Mouse (Mus musculus) right cerebral cortex, postnatal 25 days (tissue): ENCODE measurements around the gene Tcta.
"Not testable (repeated sequence)": the region's sequence is repeated elsewhere in the genome, so short reads cannot be mapped to it uniquely, and the experiment has no call there.

Source experiments
- DNase-seq: peaks from one replicate; pipeline ENCODE4 v3.0.0; 2022

Gene Tcta

DNA sequence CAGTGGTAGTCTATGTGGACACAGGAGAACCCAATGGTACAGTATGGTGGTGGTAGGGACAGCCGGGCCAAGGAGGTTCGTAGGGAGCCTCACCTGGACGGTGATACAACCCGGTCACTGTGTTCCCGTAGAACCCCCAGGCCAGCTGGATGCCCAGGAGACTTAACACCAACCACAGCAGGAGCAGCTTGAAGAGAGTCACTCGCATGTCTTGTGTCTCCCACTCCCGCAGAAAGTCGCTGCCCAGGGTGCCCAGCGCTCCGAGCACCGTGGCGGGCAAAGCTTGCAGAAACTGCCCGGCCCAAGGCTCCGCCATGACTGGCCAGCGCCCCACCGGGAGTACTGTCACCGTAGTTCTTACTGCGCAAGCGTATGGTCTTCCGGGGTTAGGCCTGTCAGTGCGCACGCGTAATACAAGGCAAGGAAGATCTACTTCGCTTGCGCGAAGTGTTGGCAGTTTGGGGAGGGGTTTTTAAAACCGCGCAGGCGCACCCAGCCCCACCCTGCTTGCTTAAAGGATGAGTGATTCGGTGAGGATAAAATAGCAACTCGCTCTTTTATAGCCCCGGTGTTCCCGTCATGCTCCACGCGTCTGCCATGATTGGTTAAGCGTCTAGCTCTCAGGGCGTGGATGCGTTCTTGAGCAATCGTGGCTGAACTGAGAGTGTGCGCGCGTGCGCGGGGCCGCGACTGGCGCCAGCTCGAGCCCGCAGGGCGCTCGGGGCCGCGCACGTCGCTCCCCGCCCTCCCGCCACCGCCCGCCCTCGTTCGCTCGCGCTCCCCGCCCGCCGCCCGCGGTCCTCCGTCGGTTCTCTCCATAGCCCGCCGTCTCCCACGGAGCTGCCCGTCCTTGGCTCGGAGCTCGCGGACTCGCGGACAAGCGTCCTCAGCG is at the start of gene Tcta, which contains the start of gene Rhoa:
Gene Tcta, minus strand, starts transcription at position 532 of the 892 bp plus-strand sequence.
Gene Rhoa, plus strand, starts transcription at position 501 of the 892 bp plus-strand sequence.
- DNase-seq = peak; percentile 98

DNA sequence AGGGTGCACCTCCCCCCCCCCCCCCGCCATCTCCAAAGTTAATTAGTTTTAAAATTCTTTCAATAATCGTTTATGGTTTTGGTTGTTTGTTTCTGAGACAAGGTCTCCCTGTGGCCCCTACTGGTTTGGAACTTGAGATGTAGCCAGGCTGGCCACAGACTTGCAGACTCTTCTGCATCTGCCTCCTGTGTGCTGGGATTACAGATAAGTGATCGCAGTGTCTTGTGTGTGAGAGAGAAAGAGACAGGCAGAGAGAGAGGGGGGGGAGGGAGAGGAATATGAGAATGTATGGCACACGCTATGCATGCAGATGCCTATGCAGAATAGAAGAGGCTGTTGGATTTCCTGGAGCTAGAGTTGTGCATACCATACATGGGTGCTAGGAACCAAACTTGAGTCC is 43.8 kb upstream of the Tcta start:
- no peak for DNase-seq

DNA sequence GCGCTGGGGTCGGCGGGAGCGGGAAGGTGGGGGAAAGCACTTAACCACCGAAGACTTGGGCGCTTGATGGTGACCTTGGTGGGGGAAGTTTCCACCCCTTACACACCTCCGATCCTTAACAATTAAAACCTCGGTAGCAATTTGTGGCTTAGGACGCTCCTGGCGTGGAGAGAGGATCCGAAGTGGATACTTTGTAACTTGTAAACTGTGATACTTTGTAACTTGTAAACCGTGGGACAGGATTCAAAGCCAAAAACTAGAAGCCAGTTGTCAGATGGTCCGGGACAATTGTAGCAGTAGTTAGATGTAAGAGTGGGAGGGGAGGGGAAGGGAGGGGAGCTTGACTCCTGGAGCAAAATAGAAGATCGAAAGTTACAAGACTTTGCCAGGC is 42.3 kb upstream of the Tcta start:
- DNase-seq = no peak

DNA sequence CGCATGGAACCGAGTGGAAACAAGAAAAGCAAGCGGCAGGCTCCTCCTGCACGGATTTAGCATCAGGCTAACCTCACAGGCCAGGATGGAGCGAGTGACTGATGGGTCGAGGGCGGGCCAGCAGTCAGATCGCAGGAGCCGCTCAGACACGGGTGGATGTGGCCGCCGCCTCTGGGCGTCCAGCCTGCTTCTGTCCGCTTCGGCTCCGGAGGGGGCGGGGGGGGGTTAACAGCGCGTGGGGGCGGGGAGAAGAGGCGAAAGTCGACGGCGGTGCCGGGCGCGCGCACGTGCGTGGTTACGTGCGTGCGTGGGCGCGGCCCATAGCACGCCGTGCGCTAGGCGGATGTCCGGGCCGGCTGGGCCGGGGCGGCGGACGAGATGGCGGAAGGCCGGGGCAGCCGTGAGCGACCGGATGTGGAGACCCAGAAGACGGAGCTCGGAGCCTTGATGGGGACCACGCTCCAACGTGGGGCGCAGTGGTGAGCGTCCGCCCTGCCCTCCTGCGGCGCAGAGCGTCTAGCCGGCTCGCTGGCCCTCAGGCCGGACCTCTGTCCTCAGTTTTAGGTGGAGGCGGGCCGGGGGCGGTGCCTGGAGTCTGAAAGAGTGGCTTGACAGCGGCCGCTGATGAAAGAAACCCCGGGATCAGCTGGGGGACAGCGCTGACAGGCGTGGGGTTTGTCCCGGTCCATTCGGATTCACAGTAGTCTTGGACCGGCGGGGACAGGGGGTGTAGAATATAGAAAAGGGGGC is 41.8 kb upstream of the Tcta start, which contains the start of gene Usp4:
Gene Usp4, plus strand, starts transcription at position 314 of the 750 bp plus-strand sequence.
- DNase-seq = peak; percentile 89

DNA sequence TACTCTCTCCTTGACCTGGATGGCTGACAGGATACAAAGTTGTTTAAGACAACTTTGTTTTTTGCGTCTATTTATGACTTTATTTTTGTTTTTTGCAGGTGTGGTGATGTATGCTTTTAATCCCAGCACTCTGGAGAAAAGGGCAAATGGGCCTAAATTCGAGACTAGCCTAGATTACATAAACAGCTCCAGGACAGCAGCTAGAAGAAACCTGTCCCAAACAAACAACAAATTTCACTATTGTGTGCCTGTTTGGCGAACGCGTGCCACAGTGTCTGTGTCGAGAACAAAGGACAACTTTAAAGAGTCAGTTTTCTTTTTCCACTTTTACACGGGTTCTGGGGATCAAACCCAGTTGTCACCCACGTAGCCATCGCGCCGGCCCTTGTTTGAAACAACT is 41.1 kb upstream of the Tcta start:
- no peak for DNase-seq

DNA sequence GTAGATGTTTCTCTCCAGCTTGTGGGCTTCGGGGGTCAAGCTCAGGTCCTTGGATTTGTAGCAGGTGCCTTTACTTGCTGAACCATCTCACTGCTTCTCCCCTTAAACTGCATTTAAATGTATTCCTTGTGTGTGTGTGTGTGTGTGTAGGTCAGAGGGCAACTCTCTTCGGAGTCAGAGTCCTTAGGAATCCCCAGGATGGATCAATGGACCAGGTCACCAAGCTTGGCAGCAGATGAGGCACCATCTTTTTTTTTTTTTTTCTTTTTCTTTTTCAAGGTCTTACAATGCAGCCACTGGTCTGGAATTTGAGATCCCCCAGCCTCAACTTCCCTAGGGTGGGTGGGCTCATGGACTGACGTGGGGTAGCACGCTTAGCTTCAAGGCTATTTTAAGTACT is 38.5 kb upstream of the Tcta start:
- DNase-seq = no peak

DNA sequence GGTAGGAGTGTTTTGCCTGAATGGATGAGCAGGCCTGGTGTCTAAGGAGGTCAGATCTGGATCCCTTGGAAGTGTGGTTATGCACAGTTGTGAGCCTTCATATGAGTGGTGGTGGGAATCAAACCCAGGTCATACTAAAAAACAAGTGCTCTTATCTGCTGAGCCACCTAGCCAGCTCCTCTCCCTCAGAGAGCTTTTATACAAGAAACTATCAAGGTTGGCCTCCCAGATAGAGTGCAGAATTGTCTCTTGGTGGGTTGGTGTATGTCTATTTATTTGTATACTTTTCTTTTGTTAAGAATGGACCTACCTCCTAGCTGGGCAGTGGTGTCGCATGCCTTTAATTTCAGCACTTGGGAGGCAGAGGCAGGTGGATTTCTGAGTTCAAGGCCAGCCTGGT is 37.9 kb upstream of the Tcta start:
- no peak for DNase-seq

DNA sequence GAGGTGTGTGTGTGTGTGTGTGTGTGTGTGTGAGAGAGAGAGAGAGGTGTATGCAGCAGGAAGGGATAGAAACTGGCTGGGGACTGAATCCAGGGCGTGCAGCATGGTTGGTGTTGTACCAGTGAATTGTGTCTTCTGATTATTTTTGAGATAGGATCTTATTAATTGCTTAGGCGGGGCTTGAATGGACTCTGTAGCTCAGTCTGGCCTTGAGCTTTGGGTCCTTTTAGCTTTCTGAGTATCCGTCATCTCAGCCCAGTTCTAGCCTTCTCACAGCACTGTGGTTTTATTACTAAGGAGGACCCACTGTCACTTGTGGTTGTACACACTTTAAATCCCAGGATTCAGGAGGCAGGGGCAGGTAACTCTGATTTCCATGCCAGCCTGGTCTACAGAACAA is 37.4 kb upstream of the Tcta start:
- no peak for DNase-seq

DNA sequence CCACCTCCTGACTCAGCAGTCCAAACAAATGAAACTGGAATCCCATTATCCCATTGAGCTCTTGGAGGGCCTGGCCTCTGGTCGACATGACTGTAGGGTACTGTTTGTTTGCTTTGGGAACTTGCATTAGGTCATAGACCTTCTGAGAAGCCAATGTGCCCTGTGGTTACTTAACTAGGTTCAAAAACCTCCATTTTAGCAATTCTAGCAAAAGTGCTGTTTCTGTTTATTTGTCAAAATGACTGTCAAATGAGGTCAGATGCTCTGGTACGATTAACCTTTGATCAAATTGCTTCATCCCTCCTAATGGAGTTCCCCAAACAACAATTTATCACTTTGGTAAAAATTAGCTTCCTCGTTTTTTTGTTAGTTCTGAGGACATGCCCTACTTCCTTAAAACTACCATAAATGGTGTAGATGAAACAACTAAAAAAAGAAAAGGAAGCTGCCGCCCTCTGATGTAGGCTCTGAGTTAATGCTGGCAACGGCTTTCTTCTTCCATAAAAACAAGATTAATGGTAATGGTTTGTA is 36.4 kb upstream of the Tcta start:
- DNase-seq = no peak

DNA sequence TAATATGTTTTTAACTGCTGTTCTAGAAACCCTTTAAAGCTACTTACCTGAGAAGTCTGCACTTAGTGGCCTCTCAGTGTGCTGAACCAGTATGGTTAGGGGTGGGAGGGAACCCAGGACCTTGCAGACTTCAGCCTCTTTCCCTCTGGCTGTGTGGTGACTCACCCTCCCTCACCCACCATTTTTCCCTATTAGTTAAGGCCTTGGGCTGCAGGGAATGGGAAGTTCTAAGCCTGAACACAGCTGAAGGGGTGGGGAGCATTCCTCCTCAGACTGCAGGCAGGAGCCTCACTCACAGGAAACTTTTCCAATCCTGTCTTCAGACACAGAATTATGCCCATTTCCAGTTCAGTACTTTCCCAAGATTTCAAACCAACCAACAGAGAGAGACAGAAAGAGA is 35.8 kb upstream of the Tcta start:
- DNase-seq = no peak

DNA sequence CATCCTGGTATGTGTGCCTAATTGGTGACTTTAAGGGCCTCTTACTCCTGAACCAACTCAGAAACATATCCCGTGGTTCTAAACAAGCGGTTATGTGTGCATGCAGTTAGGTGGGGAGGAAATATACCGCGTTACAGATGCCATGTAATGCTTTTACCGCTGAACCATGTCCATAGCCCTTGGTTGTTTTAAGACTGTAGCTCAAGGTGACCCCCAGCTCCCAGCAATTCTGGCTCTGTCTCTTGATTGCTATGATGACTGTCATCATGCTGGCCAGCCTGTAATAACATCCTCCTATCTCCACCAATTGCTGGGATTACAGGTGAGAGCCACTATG is 35.1 kb upstream of the Tcta start:
- DNase-seq = no peak

DNA sequence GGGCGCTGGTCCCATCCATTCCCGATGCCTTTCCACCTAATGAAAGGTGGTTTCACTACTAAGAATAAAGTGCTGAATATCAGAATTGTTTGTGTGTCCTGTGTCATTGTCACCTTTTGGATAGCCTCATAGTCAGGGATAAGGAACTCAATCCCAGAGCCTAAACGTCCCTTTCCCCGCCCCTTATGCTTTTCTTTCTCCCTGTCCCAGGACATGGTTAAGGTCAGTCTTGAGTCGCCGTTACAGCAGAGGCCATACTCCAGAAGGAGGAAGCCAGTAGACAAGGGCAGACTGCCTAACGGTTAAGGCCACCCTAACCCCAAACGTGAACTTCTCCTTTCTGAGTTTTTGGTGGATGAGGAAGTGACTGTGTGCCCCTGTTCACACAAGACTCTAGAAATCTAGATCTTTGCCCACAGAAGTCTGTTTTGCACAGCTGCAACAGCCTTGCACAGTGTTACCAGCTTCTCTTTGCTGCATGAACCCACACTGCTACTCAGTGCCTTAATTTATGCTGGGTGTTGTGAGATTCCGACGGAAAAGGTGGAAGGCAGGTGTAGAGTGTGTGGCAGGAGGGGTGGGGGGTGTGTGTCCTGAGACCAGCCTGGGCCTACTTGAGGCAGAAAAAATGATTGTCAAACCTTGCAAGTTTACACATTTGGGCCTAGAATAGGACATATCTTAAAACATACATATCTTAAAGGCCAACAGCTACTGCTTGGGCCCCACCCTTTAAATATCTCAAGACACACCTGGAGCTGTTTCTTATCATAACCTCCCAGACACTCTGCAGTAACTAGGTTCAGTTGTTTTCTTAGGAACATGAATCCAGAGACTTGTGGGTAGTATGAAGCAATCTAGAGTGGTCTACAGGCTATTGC is 34.5 kb upstream of the Tcta start:
- no peak for DNase-seq

DNA sequence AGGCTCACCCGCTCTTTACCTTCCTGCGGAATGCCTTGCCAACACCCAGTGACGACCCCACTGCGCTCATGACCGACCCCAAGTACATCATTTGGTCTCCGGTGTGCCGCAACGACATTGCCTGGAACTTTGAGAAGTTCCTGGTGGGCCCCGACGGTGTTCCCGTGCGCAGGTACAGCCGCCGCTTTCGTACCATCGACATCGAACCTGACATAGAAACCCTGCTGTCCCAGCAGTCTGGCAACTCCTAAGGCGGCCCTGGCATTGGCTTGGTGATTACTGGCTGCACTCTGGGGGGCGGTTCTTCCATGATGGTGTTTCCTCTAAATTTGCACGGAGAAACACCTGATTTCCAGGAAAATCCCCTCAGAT is 33.9 kb upstream of the Tcta start:
- DNase-seq = no peak

DNA sequence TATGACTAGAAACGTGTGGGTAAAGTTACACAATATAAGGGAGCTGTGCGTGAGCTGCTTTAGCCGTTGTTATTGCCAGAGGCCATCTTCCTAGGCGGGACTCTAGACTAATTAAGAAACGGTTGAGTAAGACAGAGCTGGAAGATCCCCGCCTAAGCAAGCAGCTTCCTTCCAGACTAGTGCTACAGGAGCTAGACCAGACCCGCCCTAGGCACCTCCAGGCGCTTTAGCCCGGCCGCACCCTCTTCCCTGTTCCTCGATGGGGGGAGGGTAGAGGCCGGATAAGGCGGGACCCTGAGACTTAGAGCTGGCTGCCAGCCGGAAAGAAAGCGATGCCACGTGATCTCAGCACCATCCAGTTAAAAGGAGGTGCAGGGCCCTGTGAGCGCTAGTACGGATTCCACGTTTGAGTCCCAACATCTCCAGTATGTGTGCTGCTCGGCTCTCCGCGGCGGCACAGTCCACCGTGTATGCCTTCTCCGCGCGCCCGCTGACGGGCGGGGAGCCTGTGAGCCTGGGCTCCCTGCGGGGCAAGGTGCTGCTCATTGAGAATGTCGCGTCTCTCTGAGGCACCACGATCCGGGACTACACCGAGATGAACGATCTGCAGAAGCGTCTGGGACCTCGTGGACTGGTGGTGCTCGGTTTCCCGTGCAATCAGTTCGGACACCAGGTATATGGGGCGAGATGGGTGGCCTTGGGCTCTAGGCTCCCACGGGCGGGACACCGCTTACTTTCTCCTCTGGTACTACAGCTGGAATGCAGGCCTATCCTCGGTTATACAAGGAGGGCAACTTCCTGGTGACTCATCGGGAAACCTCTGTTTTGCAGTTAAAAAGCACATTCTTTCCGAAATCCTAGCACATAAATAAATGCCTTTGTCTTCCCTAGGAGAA is 33.2 kb upstream of the Tcta start, which contains the start of gene Gpx1:
Gene Gpx1, plus strand, starts transcription at position 18 of the 896 bp plus-strand sequence.
- peak; percentile 81 for DNase-seq

DNA sequence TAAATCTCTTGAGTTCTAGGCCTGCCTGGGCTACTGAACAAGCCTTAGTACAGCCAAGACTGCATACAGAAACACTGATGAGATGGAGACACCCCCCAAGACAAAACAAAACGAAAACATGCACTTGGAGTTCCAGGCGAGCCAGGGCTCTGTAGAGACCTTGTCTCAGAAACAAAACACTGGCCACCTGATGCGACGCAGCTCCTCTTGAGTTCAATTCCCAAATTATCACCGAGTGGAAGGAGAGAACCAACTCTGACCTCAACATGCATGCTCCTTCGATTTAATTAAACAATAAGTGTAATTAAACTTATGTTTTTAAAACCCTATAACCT is 32.6 kb upstream of the Tcta start:
- DNase-seq = no peak

DNA sequence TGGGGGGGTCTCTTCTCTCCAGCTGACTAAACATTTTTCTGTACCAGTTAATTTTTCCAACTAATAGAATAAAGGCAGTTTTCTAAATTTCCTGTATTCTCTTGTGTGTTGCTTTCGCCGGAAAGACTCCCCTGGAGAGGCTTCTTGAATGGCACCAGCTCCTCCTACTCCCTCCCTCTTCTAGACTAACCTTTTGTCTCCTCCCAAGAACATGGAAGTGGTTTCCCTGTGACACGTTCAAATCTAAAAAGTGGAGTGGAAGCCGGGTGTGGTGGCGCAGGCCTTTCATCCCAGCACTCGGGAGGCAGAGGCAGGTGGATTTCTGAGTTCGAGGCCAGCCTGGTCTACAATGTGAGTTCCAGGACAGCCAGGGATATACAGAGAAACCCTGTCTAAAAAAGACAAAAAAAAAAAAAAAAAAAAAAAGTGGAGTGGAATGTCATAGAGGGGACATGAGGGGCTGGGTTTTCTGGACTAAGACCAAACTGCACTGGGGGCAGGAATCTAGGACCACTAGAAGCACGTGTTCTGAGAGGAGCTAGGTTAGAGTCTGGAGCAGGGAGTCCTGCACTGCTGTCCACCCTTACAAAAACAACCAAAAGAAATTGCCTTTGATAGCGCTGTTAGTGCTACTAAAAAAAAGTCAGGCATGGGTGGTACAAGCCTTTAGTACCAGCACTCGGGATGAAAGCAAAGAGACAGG is 32.0 kb upstream of the Tcta start:
- no peak for DNase-seq

DNA sequence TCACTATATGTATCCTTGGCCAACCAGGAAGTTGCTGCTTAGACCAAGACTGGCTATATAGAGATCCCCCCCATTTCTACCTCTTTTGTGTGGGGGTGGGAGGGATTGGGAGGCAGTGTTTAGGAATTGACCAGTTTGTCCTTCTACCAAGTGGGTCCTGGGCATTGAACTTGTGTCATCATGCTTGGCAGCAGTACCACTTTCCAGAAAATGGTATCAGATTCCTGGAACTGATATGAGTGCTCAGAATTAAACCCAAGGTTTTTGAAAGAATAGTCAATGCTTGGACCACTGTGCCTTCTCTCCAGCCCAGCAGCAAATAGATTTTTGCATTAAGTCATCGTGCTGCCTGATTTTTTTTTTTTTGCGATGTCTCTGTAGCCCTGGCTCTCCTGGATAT is 19.9 kb upstream of the Tcta start:
- DNase-seq = no peak

DNA sequence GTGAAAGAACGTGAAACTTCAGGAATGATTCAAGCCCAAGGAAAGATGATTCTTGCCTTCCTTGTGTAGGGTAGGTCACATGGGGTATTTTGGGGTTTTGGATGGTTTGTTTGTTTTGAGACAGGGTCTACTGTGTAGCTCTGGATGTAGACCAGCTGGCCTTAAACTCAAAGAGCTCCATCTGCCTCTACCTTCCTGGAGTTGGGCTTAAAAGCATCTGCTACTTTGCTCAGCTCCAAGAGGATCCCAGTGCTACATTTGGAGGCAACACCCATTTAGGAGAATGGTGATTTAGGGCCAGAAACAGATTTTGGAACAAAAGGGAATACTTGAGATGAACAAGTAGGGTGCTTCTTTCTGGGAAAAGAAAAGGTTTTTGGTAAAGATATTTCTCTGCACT is 18.8 kb upstream of the Tcta start:
- no peak for DNase-seq

DNA sequence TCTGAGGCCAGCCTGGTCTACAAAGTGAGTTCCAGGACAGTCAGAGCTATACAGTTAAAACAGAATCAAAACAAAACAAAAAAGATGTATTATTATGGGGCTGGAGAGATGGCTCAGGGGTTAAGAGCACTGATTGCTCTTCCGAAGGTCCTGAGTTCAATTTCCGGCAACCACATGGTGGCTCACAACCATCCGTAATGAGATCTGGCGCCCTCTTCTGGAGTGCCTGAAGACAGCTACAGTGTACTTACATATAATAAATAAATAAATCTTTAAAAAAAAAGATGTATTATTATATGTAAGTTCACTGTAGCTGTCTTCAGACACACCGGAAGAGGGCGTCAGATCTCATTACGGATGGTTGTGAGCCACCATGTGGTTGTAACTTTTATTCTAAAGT is 16.1 kb upstream of the Tcta start:
- not testable (repeated sequence) for DNase-seq

DNA sequence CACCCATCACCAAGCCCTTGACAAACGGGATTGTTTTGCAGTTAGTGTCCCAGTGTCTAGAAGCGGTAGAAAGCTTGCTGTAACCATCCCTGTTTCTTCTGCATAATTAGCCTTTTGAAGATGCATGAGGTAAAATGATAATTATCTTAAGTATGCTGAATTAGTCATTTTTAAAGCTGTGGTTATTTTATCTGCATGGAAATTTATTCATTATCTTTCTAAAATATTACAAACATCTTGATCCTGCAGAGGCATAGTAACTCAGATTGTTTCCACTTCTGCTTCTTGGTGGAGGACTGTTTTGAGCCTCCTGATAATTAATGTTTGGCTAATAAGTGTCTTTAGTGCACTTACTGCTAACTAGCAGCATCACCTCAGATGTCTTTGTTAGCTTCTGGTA is 12.5 kb upstream of the Tcta start:
- DNase-seq = no peak

DNA sequence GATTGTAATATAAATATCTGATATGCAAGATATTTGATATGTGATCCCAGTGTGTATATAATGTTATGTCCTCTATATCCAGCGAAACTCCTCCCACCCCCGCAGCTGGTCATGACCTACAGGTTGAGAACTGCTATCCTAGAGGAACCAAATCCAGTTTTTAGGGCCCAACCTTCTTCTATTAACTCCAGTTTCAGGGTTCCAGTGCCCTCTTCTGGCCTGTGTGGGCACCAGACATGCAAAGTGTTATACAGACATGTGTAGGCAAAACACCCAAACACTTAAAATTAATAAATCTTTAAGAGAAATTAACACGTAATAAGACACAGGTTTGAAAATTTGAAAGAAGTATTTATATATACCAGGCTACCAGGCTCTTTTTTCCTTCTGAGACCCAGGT is 11.6 kb upstream of the Tcta start:
- DNase-seq = no peak
